Mouse (Mus musculus) cortical plate, adult 2 months (tissue): Measurements from ENCODE around the gene Hip1r.

Experiments used
- CTCF ChIP-seq: fragments of 200-500 bp; IDR thresholded peaks from 2 replicates; pipeline ENCODE4 v1.5.1; 2011; ENCODE audit warnings: mild to moderate bottlenecking, control low read depth, low read length; ENCODE audit not compliant: insufficient read depth; ENCODE audit errors: extremely low read depth
- POLR2A ChIP-seq: fragments of 200-500 bp; IDR thresholded peaks from 2 replicates; pipeline ENCODE4 v1.6.1; 2011; ENCODE audit warnings: mild to moderate bottlenecking, low read length, control low read depth; ENCODE audit not compliant: insufficient read depth; ENCODE audit errors: extremely low read depth

GRCm38 (mm10) chr5:123998370-123998769 is 24.9 kb downstream of the Hip1r start:
- TF ChIP-seq POLR2A (no peak), CTCF (no peak)
